Mouse (Mus musculus) bone marrow, adult 2 months (tissue): ENCODE results near the gene Nufip1.

Source experiments
- CTCF ChIP-seq: fragments of 200-500 bp; IDR thresholded peaks from 2 replicates; pipeline ENCODE4 v1.5.1; 2011; ENCODE audit warnings: low read length, control low read depth; ENCODE audit not compliant: control insufficient read depth, insufficient read depth
- POLR2A ChIP-seq: fragments of 200-500 bp; IDR thresholded peaks from 2 replicates; pipeline ENCODE4 v1.6.1; 2011; ENCODE audit warnings: low read depth, mild to moderate bottlenecking, control low read depth, low read length, borderline replicate concordance; ENCODE audit not compliant: control insufficient read depth

DNA sequence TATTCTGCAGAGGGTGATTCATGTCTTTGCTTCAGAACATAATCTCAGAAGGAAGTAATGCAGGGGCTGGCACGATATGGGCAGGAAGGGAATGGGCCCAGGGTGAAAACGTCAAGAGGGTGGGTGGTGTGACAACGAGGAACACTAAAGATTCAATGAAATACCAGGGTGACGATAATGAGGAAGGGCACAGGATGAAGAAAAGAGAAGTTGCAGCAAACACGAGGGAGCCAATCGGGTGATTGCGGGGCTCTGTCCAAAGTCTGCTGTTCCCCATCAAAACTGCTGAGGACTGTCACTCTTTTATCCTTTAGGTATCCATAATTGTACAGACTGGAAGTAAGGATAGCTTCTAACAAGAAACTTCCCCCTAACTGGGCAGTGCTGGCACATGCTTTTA, 13.4 kb upstream of the Nufip1 start:
- TF ChIP-seq CTCF (no peak), POLR2A (no peak)
